Comparison of ENCODE assay signal across 8 mouse cellular contexts in genomic region chr7:4922508-4922907, GRCm38 (mm10). TPM values are rescaled to one million over a fixed set of nuclear protein-coding genes. Genes with fewer than 3 reads are reported as not detected.
DNase-seq lines count a peak whose midpoint lies in the region; ATAC-seq and TF ChIP-seq lines count a peak whose summit lies in the region.

No protein-coding gene starts in this region.

- no peaks in the 10 kb centered on the region for H3K9me3 ChIP-seq in forebrain, embryonic 13.5 days (replicated peaks)
- no peaks in the 10 kb centered on the region for H3K9me3 ChIP-seq in heart, postnatal 0 days (replicated peaks; ENCODE audit: control insufficient read depth, low read length)

- 2% methylated on average over 14 of the region's 14 CpGs for WGBS in forebrain, embryonic 13.5 days
- 1% methylated on average over 14 of the region's 14 CpGs for WGBS in heart, postnatal 0 days
- WGBS in liver, adult 2 months, result 1% methylated on average over 14 of the region's 14 CpGs

- no peak for TF ChIP-seq CTCF in heart, postnatal 0 days (IDR thresholded peaks at IDR 0.05; ENCODE audit: low read depth)
- no peak for TF ChIP-seq CTCF in liver, adult 2 months (IDR thresholded peaks at IDR 0.05; ENCODE audit: low read depth, low read length)

- peaks cover 41% of the 10 kb centered on the region for H3K36me3 ChIP-seq in forebrain, embryonic 13.5 days (ENCODE audit: poor library complexity, severe bottlenecking)
- H3K36me3 ChIP-seq in heart, postnatal 0 days (replicated peaks; ENCODE audit: control insufficient read depth, insufficient read depth, low read length), result peaks cover 32% of the 10 kb centered on the region
- peaks cover 3% of the 10 kb centered on the region; the same call in 1 of the 2 replicates for H3K36me3 ChIP-seq in liver, adult 2 months (ENCODE audit: control insufficient read depth, insufficient read depth, low read length)
- H3K36me3 ChIP-seq in myocyte (ENCODE audit: control insufficient read depth, insufficient read depth), result no peaks in the 10 kb centered on the region

- peak overlapping the region; percentile 73 for H3K9ac ChIP-seq in forebrain, embryonic 13.5 days
- H3K9ac ChIP-seq in heart, postnatal 0 days (replicated peaks; ENCODE audit: low read depth, low read length), result peak overlapping the region; percentile 32; the same call in 1 of the 2 replicates
- H3K9ac ChIP-seq in liver, adult 2 months (ENCODE audit: low read depth, low read length), result peak overlapping the region; percentile 12; the same call in 1 of the 2 replicates

- peak overlapping the region; percentile 19 for H3K4me3 ChIP-seq in brown adipose tissue, adult 24 weeks (ENCODE audit: insufficient read depth, low read depth, low read length)
- H3K4me3 ChIP-seq in forebrain, embryonic 13.5 days, result peak overlapping the region; percentile 43
- peak overlapping the region; percentile 34 for H3K4me3 ChIP-seq in heart, postnatal 0 days (ENCODE audit: low read depth, low read length)
- peak overlapping the region; percentile 8; the same call in 1 of the 2 replicates for H3K4me3 ChIP-seq in liver, adult 2 months (ENCODE audit: insufficient read depth, low read depth, low read length)
- no peak overlapping the region for H3K4me3 ChIP-seq in myocyte

- TF ChIP-seq EP300 in heart, postnatal 0 days (IDR thresholded peaks at IDR 0.05; ENCODE audit: low read depth), result no peak

- H3K4me1 ChIP-seq in brown adipose tissue, adult 24 weeks (ENCODE audit: control insufficient read depth, insufficient read depth, insufficient read length, low read length), result peaks cover 15% of the 10 kb centered on the region
- H3K4me1 ChIP-seq in forebrain, embryonic 13.5 days, result peaks cover 62% of the 10 kb centered on the region
- H3K4me1 ChIP-seq in heart, postnatal 0 days (ENCODE audit: control insufficient read depth, insufficient read depth), result peaks cover 22% of the 10 kb centered on the region
- peaks cover 2% of the 10 kb centered on the region; the same call in 1 of the 2 replicates for H3K4me1 ChIP-seq in liver, adult 2 months (ENCODE audit: control insufficient read depth, insufficient read depth, low read length)

- peak; percentile 81 for ATAC-seq in forebrain, embryonic 13.5 days
- peak; percentile 42 for ATAC-seq in heart, postnatal 0 days (ENCODE audit: insufficient read depth, low read depth)

- no peak for TF ChIP-seq POLR2A in liver, adult 2 months (IDR thresholded peaks at IDR 0.05; ENCODE audit: extremely low read depth, insufficient read depth, low read length)
- TF ChIP-seq POLR2A in myocyte (IDR thresholded peaks at IDR 0.05; ENCODE audit: insufficient read length, low read depth), result no peak

- H3ac ChIP-seq in myocyte (ENCODE audit: control insufficient read depth, insufficient read length), result no peak overlapping the region

- peak overlapping the region; percentile 74 for H3K4me2 ChIP-seq in forebrain, embryonic 13.5 days
- H3K4me2 ChIP-seq in heart, postnatal 0 days (ENCODE audit: low read depth, low read length), result peak overlapping the region; percentile 71
- H3K4me2 ChIP-seq in myocyte (ENCODE audit: low read depth), result no peak overlapping the region

- peak; percentile 19 to 46 for DNase-seq in CD8-positive naive resting alpha-beta T cell, adult 2 months (ENCODE audit: low read depth in 2 of 2, low spot score in 2 of 2)
- peak; percentile 66 for DNase-seq in heart, postnatal 0 days (ENCODE audit: low spot score)
- peak; percentile 84 for DNase-seq in kidney, postnatal 14 days
- DNase-seq in liver, adult 2 months (ENCODE audit: extremely low read depth, low read depth, low spot score), result no peak
- DNase-seq in testis, postnatal 10 days (ENCODE audit: low spot score), result peak; percentile 82

- H3K79me2 ChIP-seq in liver, adult 2 months (ENCODE audit: control insufficient read depth, insufficient read depth, low read length), result no peaks in the 10 kb centered on the region
- H3K79me2 ChIP-seq in myocyte (ENCODE audit: control insufficient read depth, insufficient read depth), result no peaks in the 10 kb centered on the region

- no peak overlapping the region for H3K27ac ChIP-seq in brown adipose tissue, adult 24 weeks (replicated peaks; ENCODE audit: low read depth, low read length)
- peak overlapping the region; percentile 99 for H3K27ac ChIP-seq in forebrain, embryonic 13.5 days
- H3K27ac ChIP-seq in heart, postnatal 0 days (ENCODE audit: low read depth), result 0 out of 2 replicates have a peak overlapping the region, but pooled peaks have one; percentile 18
- no peak overlapping the region for H3K27ac ChIP-seq in liver, adult 2 months (replicated peaks; ENCODE audit: insufficient read depth, low read depth, low read length)

- H3K27me3 ChIP-seq in forebrain, embryonic 13.5 days, result no peaks in the 10 kb centered on the region
- no peaks in the 10 kb centered on the region for H3K27me3 ChIP-seq in heart, postnatal 0 days (ENCODE audit: control insufficient read depth, insufficient read depth, low read length)
- H3K27me3 ChIP-seq in liver, adult 2 months (ENCODE audit: control insufficient read depth, insufficient read depth, low read length), result peaks cover 6% of the 10 kb centered on the region
- H3K27me3 ChIP-seq in myocyte (ENCODE audit: control insufficient read depth, insufficient read depth, insufficient read length), result no peaks in the 10 kb centered on the region

TF ChIP-seq in myocyte, 11 proteins besides CTCF, POLR2A, EP300 and RAD21:
- TF ChIP-seq POLR2AphosphoS2 (IDR thresholded peaks at IDR 0.05; ENCODE audit: insufficient read length, low read depth), result peak; percentile 62
- no peak for TF ChIP-seq TCF12 (IDR thresholded peaks at IDR 0.05; ENCODE audit: insufficient read depth, poor library complexity, severe bottlenecking)

RNA-seq across cellular contexts. Expression of gene Nat14, which starts 0.7 kb away (rescaled TPM):
- 1.8 TPM in 1 of 2 replicates, not detected in the other for polyA plus RNA-seq in brown adipose tissue, adult 24 weeks (2012; ENCODE audit: insufficient read depth, insufficient read length, missing spikeins)
- 21.2 and 24.9 TPM in 2 replicates for polyA plus RNA-seq in forebrain, embryonic 13.5 days (2015; fragmentation: Nextera tagmentation; extraction: Ambion mirVana)
- total RNA-seq in heart, postnatal 0 days (2014; rRNA removed; ENCODE audit: low replicate concordance), result 2.0 and 4.2 TPM in 2 replicates
- polyA plus RNA-seq in heart, postnatal 0 days (2015; fragmentation: Nextera tagmentation; extraction: Ambion mirVana), result 2.8 and 3.6 TPM in 2 replicates
- total RNA-seq in liver, adult 2 months (2014; rRNA removed), result 0.20 and 0.28 TPM in 2 replicates
- 0.66 and 0.75 TPM in 2 replicates for polyA plus RNA-seq in liver, adult 2 months (2012; rRNA removed)
- polyA plus RNA-seq in myocyte (2012; fragmentation: generic; extraction: Trizol), result 3.1 TPM

RNA-seq across cellular contexts. Expression of gene Ssc5d, which starts 3.1 kb away (rescaled TPM):
- 4.9 and 5.5 TPM in 2 replicates for polyA plus RNA-seq in brown adipose tissue, adult 24 weeks (2012; ENCODE audit: insufficient read depth, insufficient read length, missing spikeins)
- polyA plus RNA-seq in forebrain, embryonic 13.5 days (2015; fragmentation: Nextera tagmentation; extraction: Ambion mirVana), result 0.23 and 0.30 TPM in 2 replicates
- 3.5 and 5.0 TPM in 2 replicates for total RNA-seq in heart, postnatal 0 days (2014; rRNA removed; ENCODE audit: low replicate concordance)
- polyA plus RNA-seq in heart, postnatal 0 days (2015; fragmentation: Nextera tagmentation; extraction: Ambion mirVana), result 1.1 and 1.2 TPM in 2 replicates
- total RNA-seq in liver, adult 2 months (2014; rRNA removed), result 0.07 and 0.18 TPM in 2 replicates
- polyA plus RNA-seq in liver, adult 2 months (2012; rRNA removed), result 0.14 and 0.26 TPM in 2 replicates
- polyA plus RNA-seq in myocyte (2012; fragmentation: generic; extraction: Trizol), result 13.6 TPM

RNA-seq across cellular contexts. Expression of gene Zfp628, which starts 7.5 kb away (rescaled TPM):
- 3.2 and 3.4 TPM in 2 replicates for polyA plus RNA-seq in brown adipose tissue, adult 24 weeks (2012; ENCODE audit: insufficient read depth, insufficient read length, missing spikeins)
- 4.3 and 4.5 TPM in 2 replicates for polyA plus RNA-seq in forebrain, embryonic 13.5 days (2015; fragmentation: Nextera tagmentation; extraction: Ambion mirVana)
- 8.9 and 13.1 TPM in 2 replicates for total RNA-seq in heart, postnatal 0 days (2014; rRNA removed; ENCODE audit: low replicate concordance)
- 1.7 and 1.9 TPM in 2 replicates for polyA plus RNA-seq in heart, postnatal 0 days (2015; fragmentation: Nextera tagmentation; extraction: Ambion mirVana)
- 0.55 and 0.74 TPM in 2 replicates for total RNA-seq in liver, adult 2 months (2014; rRNA removed)
- 6.2 and 8.3 TPM in 2 replicates for polyA plus RNA-seq in liver, adult 2 months (2012; rRNA removed)
- polyA plus RNA-seq in myocyte (2012; fragmentation: generic; extraction: Trizol), result 8.0 TPM

RNA-seq across cellular contexts. Expression of gene Gm36210, which starts 16.2 kb away (rescaled TPM):
- polyA plus RNA-seq in brown adipose tissue, adult 24 weeks (2012; ENCODE audit: insufficient read depth, insufficient read length, missing spikeins), result not detected in 2 replicates
- polyA plus RNA-seq in forebrain, embryonic 13.5 days (2015; fragmentation: Nextera tagmentation; extraction: Ambion mirVana), result 0.26 and 0.45 TPM in 2 replicates
- 0.88 TPM in 1 of 2 replicates, not detected in the other for total RNA-seq in heart, postnatal 0 days (2014; rRNA removed; ENCODE audit: low replicate concordance)
- 0.08 and 0.12 TPM in 2 replicates for polyA plus RNA-seq in heart, postnatal 0 days (2015; fragmentation: Nextera tagmentation; extraction: Ambion mirVana)
- total RNA-seq in liver, adult 2 months (2014; rRNA removed), result not detected in 2 replicates
- 0.13 TPM in 1 of 2 replicates, not detected in the other for polyA plus RNA-seq in liver, adult 2 months (2012; rRNA removed)
- polyA plus RNA-seq in myocyte (2012; fragmentation: generic; extraction: Trizol), result not detected

RNA-seq across cellular contexts. Expression of gene Sbk2, which starts 41.7 kb away (rescaled TPM):
- polyA plus RNA-seq in brown adipose tissue, adult 24 weeks (2012; ENCODE audit: insufficient read depth, insufficient read length, missing spikeins), result 5.4 and 8.1 TPM in 2 replicates
- not detected in 2 replicates for polyA plus RNA-seq in forebrain, embryonic 13.5 days (2015; fragmentation: Nextera tagmentation; extraction: Ambion mirVana)
- 16.4 and 19.9 TPM in 2 replicates for total RNA-seq in heart, postnatal 0 days (2014; rRNA removed; ENCODE audit: low replicate concordance)
- 22.0 and 24.3 TPM in 2 replicates for polyA plus RNA-seq in heart, postnatal 0 days (2015; fragmentation: Nextera tagmentation; extraction: Ambion mirVana)
- not detected in 2 replicates for total RNA-seq in liver, adult 2 months (2014; rRNA removed)
- 0.12 TPM in 1 of 2 replicates, not detected in the other for polyA plus RNA-seq in liver, adult 2 months (2012; rRNA removed)
- polyA plus RNA-seq in myocyte (2012; fragmentation: generic; extraction: Trizol), result 7.1 TPM

Comparison
In these comparisons a context has a peak if more than half of its experiments do, and no peak if none do; other contexts are left out.
1. H3K27ac ChIP-seq: peak in forebrain, embryonic 13.5 days (single experiment) and heart, postnatal 0 days (single experiment); none in brown adipose tissue, adult 24 weeks (single experiment) and liver, adult 2 months (single experiment).
2. H3K9ac ChIP-seq: peak in every context shown above with its lines; median percentile 73 in forebrain, embryonic 13.5 days; 32 in heart, postnatal 0 days; 12 in liver, adult 2 months.